Mouse (Mus musculus) adrenal gland (tissue): Measurements from ENCODE around the gene Itgae.

Experiments used
- intact Hi-C: fragments of 180-260 bp; cut with DNase I; formaldehyde crosslinking; loops from one replicate; pipeline ENCODE4 v1.15.1; 2025
- long read RNA-seq, 2 experiments: library from polyadenylated mRNA; unstranded; transcript quantifications; one replicate each; pipeline ENCODE4 v2.0.0; 2020; ENCODE audit warnings: borderline replicate concordance in 1 of 2; ENCODE audit not compliant: insufficient replicate concordance in 1 of 2

Itgae gene
- long read RNA-seq, experiment 1, result 0 reads
- long read RNA-seq, experiment 2, result 0 reads

- intact Hi-C loops, result no loop called here
These were observed at the start of gene Itgae for GRCm38 (mm10) chr11:73090283-73090682. Itgae (plus strand) TSS chr11:73090583.

GRCm38 (mm10) chr11:73044229-73044755, 46.1 kb upstream of the Itgae start:
- intact Hi-C loops, result no loop called here

GRCm38 (mm10) chr11:73044789-73045188, 45.6 kb upstream of the Itgae start:
- intact Hi-C loops, result no loop called here

GRCm38 (mm10) chr11:73047542-73047996, 42.8 kb upstream of the Itgae start, which contains the start of gene Ncbp3:
Ncbp3 (plus strand) TSS chr11:73047783.
- intact Hi-C loops, result no loop called here

GRCm38 (mm10) chr11:73048030-73048876, 42.1 kb upstream of the Itgae start:
- intact Hi-C loops, result loop anchor here (2.0 kb wide), 1 partner anchor 41 kb away; no protein-coding TSS in a partner anchor

- intact Hi-C loops, result loop anchor here (2.0 kb wide), 1 partner anchor 43 kb away; no protein-coding TSS in a partner anchor
These were observed 41.0 kb upstream of the Itgae start for GRCm38 (mm10) chr11:73049335-73049734.

- intact Hi-C loops, result no loop called here
These were observed 37.6 kb upstream of the Itgae start for GRCm38 (mm10) chr11:73052795-73053194.

GRCm38 (mm10) chr11:73057701-73058100, 32.7 kb upstream of the Itgae start:
- intact Hi-C loops, result no loop called here

GRCm38 (mm10) chr11:73059630-73060029, 30.8 kb upstream of the Itgae start:
- intact Hi-C loops, result no loop called here

- intact Hi-C loops, result no loop called here
These were observed 29.0 kb upstream of the Itgae start for GRCm38 (mm10) chr11:73061413-73061812.

- intact Hi-C loops, result loop anchor here (5.0 kb wide), 1 partner anchor 35 kb away; no protein-coding TSS in a partner anchor
These were observed 18.5 kb upstream of the Itgae start for GRCm38 (mm10) chr11:73071839-73072238.

GRCm38 (mm10) chr11:73076295-73076694, 14.1 kb upstream of the Itgae start:
- intact Hi-C loops, result no loop called here

- intact Hi-C loops, result no loop called here
These were observed 13.7 kb upstream of the Itgae start for GRCm38 (mm10) chr11:73076733-73077132.

GRCm38 (mm10) chr11:73077211-73077720, 13.1 kb upstream of the Itgae start:
- intact Hi-C loops, result no loop called here

- intact Hi-C loops, result no loop called here
These were observed 11.8 kb upstream of the Itgae start for GRCm38 (mm10) chr11:73078615-73079014.

- intact Hi-C loops, result no loop called here
These were observed 10.1 kb upstream of the Itgae start for GRCm38 (mm10) chr11:73080306-73080705.

- intact Hi-C loops, result no loop called here
These were observed 6.1 kb upstream of the Itgae start for GRCm38 (mm10) chr11:73084303-73084702.

GRCm38 (mm10) chr11:73084804-73085231, 5.6 kb upstream of the Itgae start:
- intact Hi-C loops, result no loop called here

GRCm38 (mm10) chr11:73085391-73085790, 5.0 kb upstream of the Itgae start:
- intact Hi-C loops, result no loop called here

GRCm38 (mm10) chr11:73087700-73088480, 2.5 kb upstream of the Itgae start:
- intact Hi-C loops, result no loop called here

- intact Hi-C loops, result no loop called here
These were observed 443 bp downstream of the Itgae start for GRCm38 (mm10) chr11:73090826-73091225.
